Mouse (Mus musculus): Measurements from ENCODE around the gene Pcdh9. TPM values are rescaled to one million over a fixed set of nuclear protein-coding genes. Genes with fewer than 3 reads are reported as not detected.
A peak's percentile ranks its signal among the peaks of the same experiment; 100 is the strongest.

The Pcdh9 gene
- polyA plus RNA-seq, 1 experiment = 34.5 TPM

- DNase-seq (ENCODE audit: extremely low spot score in 1 of 2, low spot score in 1 of 2) = no peak
Observed at GRCm38 (mm10) chr14:93409314-93409713, 481.2 kb downstream of the Pcdh9 start.

- DNase-seq (ENCODE audit: extremely low spot score in 1 of 2, low spot score in 1 of 2) = peak in 1 of 2 experiments; percentile 34
Observed at GRCm38 (mm10) chr14:93407747-93408146, 482.7 kb downstream of the Pcdh9 start.

DNA sequence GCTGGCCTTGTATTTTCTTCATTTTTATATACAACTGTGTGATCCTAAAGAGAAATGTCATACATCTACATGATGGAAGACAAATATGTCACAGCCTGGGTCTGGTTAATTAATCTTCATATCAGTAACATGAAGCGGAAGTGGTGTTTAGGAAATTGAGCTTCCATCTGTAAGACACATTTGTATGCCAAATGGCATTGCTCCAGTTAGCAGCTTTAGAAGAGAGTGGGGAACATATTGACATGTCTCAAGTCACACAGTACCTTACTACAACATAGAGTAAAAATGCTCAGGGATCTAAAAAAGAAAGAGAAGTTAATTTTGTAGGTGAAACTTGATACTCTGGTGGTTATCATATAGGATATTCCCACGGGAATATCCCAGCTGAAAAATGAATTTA, 505.4 kb downstream of the Pcdh9 start:
- DNase-seq (ENCODE audit: extremely low spot score in 1 of 2, low spot score in 1 of 2) = no peak

DNA sequence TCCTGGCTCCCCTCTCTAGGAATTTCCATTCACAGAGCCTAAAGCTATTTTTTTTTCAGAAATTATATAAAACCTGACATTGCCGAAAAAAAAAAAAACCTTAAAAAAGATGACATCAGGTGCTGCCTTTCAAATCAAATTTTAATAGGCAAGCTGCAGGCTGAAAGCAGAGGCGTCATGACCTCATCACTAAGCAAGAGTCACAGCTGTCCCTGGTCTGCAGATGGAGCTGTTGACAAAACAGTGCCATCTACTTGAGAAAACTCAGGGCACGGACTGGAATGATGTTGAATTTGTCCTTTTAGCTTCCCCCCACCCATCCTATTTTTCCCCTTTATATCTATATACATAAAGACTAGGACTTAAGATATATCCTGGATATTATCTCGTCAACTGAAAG, 509.3 kb downstream of the Pcdh9 start:
- DNase-seq (ENCODE audit: extremely low spot score in 1 of 2, low spot score in 1 of 2) = peak in 1 of 2 experiments; percentile 44

GRCm38 (mm10) chr14:93380757-93381156, 509.7 kb downstream of the Pcdh9 start:
- DNase-seq (ENCODE audit: extremely low spot score in 1 of 2, low spot score in 1 of 2) = no peak

DNA sequence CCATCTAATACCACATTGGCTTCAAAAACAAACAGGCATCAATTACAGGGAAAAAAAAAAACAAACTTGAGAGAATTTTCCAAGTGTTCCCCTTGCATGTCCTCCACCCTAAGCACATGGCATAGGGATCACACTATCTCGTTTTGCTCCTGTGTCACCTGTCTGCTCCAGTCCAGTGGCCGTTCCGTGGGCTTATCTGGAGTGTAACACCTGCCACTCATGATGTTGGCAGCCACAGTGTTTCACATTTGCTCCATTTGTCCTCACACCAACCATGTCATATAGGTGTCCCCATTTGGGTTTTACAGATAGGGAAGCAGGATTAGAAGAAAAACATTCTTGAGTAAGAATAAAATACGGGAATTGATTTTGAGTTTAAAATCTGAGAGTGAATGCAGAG, 514.3 kb downstream of the Pcdh9 start:
- no peak for DNase-seq (ENCODE audit: extremely low spot score in 1 of 2, low spot score in 1 of 2)

DNA sequence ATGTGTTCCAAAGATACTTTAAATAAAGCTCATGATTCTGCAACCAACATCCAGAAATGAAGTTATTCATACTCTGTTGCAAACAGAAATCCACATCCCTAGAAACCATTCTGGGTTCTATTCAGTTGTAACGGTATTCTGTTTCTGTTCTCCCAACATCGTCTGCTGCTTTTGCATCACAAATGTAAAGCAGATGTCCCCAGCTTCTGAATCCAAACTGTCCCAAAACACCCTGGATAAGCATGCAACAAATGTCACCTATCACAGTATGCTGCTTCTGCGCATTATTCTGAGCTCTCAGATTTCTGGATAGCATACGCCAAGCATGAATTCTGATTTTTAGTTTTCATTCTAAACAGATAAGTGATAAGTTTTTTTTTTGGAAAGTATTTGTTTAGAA, 516.3 kb downstream of the Pcdh9 start:
- DNase-seq (ENCODE audit: extremely low spot score in 1 of 2, low spot score in 1 of 2) = no peak

DNA sequence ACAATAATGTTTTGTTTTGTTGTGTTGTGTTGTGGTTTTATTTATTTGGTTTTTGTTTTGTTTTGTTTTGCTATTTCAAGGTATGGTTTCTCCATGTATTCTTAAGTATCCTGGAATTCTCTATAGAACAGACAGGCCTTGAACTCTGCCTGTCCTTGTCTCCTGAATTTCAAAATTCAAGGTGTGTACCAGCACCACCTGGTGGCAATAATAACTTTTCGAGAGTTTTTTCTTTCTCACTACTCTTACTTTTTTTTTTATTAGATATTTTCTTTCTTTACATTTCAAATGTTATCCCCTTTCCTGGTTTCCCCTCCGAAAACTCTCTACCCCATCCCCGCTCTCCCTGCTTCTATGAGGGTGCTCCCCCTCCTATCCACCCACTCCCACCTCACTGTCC, 536.3 kb downstream of the Pcdh9 start:
- peak in 1 of 2 experiments; percentile 16 for DNase-seq (ENCODE audit: extremely low spot score in 1 of 2, low spot score in 1 of 2)

GRCm38 (mm10) chr14:93350906-93351305, 539.6 kb downstream of the Pcdh9 start:
- DNase-seq (ENCODE audit: extremely low spot score in 1 of 2, low spot score in 1 of 2) = peak; percentile 53 to 65

DNA sequence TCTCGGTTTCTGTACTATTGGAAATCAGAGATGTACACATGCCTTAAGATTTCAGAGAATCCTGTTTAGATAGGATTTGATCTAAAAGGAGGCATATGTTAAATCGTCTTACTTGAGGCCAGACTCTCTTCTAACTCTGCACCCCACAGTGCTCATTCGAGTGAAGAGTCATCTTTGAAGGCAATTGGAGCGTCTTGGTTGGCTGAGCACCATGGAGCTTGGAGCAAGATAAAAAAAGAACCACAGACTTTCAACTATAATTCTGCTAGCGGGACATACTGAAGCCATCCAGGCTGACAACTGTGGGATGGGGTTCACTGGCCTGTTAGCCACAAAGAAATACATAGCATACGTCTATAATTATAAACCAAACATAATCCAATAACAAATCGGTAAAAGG, 541.3 kb downstream of the Pcdh9 start:
- no peak for DNase-seq (ENCODE audit: extremely low spot score in 1 of 2, low spot score in 1 of 2)

DNA sequence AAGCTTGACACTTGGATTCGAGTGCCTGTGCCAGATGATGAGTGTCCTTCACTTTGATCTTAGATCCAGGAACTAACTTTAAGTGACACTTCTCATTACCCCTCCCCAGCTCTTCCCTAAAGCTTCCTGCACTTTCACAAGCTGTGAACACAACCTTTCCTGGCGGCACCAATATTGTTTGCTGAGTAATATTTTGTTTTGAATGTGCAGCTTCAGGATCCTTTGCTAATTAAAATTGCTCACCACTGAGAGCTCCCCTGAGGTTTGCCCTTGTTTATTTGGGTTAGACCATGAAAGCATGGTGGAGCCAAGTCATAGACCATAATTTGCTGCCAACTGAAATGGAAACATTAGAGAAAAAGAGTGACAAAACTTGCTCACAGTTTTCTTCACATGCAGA, 543.4 kb downstream of the Pcdh9 start:
- DNase-seq (ENCODE audit: extremely low spot score in 1 of 2, low spot score in 1 of 2) = no peak

- peak in 1 of 2 experiments; percentile 6 for DNase-seq (ENCODE audit: extremely low spot score in 1 of 2, low spot score in 1 of 2)
Observed at GRCm38 (mm10) chr14:93342781-93343180, 547.7 kb downstream of the Pcdh9 start.

GRCm38 (mm10) chr14:93341390-93341789, 549.1 kb downstream of the Pcdh9 start:
- no peak for DNase-seq (ENCODE audit: extremely low spot score in 1 of 2, low spot score in 1 of 2)

GRCm38 (mm10) chr14:93329247-93329646, 561.2 kb downstream of the Pcdh9 start:
- DNase-seq (ENCODE audit: extremely low spot score in 1 of 2, low spot score in 1 of 2) = no peak

DNA sequence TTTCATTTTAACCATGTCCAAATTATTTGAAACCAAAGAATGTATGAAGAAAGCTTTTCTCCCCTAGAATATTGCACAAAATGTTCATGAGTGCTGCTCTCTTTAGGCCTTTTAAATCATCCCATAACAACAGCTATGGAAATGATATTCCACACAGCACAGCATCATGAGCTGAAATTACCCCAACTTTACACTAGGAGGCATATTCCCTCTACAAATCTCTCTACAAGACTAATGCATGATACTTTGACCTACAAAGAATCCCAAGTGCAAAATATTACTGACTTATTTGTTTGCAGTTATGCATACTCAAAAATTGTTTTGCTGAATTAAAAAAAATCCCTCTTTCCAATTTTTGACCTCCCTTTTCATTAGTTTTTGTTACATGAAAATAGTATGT, 573.1 kb downstream of the Pcdh9 start:
- peak in 1 of 2 experiments; percentile 45 for DNase-seq (ENCODE audit: extremely low spot score in 1 of 2, low spot score in 1 of 2)

DNA sequence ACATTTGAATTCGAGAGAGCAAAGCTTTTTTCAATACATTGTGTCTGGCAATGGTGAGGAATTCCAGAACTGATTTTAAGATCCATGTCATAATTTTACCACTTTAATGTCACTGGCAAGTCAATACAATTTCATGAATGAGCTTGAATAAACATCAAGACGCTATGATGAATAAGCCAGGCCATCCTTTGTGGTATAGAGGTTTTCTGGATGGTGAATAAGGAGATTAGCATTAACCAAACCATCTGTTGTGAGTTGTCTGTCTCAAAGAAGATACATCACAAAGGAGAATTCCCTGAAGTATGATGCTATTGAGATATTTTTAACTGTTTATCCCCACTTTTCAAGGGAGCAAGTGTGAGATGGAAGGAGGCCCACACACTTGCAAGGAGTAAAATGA, 602.1 kb downstream of the Pcdh9 start:
- no peak for DNase-seq (ENCODE audit: extremely low spot score in 1 of 2, low spot score in 1 of 2)

DNA sequence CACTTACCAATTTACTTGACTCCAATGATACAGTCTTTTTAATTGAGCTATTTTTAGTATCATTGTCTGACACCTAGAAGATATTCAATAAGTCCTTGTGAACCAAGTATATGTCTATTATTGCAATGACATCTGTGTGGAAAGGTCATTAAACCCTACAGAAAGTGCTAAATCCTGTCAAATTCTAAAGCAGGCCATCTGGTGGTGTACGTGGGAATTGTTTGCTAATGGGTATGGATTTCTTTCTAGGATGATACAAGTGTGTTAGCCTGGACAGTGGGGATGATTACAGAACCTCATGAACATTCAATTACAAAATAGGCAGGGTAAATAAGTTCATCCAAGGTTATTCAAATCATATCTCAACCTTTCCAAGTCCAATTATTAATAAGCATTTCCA, 602.8 kb downstream of the Pcdh9 start:
- DNase-seq (ENCODE audit: extremely low spot score in 1 of 2, low spot score in 1 of 2) = no peak

- no peak for DNase-seq (ENCODE audit: extremely low spot score in 1 of 2, low spot score in 1 of 2)
Observed at GRCm38 (mm10) chr14:93285136-93285535, 605.3 kb downstream of the Pcdh9 start.

GRCm38 (mm10) chr14:93284009-93284408, 606.5 kb downstream of the Pcdh9 start:
- no peak for DNase-seq (ENCODE audit: extremely low spot score in 1 of 2, low spot score in 1 of 2)

DNA sequence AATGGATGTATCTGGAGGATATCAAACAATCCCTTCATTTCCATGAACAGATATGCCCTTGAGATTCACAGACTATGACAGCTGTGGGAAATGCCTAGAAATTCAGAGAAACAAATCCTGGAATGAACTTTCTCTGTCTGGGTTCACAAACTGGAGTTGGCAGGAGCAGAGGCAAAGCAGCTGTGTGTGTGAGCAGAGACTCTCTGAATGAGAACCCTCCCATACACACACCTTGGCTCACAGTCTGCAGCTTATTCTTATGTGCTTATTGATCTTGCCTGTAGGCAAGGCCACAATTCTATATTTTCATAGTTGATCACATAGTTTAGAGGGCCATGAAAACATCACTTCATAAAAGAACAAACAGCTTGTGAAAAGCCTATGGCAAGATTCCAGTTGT, 614.8 kb downstream of the Pcdh9 start:
- no peak for DNase-seq (ENCODE audit: extremely low spot score in 1 of 2, low spot score in 1 of 2)

- DNase-seq (ENCODE audit: extremely low spot score in 1 of 2, low spot score in 1 of 2) = peak; percentile 4 to 31
Observed at GRCm38 (mm10) chr14:93274767-93275166, 615.7 kb downstream of the Pcdh9 start.

DNA sequence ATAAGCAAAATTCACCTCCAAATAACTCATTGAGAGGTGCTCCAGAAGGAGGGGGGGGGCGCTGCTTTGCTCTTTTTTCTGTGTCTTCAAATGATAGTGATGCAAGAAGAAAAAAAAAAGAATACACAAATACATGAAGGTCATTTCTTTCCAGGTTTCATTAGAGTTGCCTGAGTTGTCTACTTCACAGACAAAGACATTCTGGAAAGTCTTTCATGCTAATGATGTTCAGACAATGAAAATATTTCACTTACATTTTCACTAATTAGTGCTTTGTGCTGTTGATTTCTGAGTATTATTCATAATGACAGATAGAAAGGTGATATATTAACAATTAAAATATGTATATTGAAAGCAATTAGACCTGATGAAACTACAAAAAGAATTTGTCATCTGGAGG, 637.1 kb downstream of the Pcdh9 start:
- no peak for DNase-seq (ENCODE audit: extremely low spot score in 1 of 2, low spot score in 1 of 2)

- no peak for DNase-seq (ENCODE audit: extremely low spot score in 1 of 2, low spot score in 1 of 2)
Observed at GRCm38 (mm10) chr14:93240263-93240662, 650.2 kb downstream of the Pcdh9 start.

All from frontal cortex, adult 2 months (tissue).